Mouse (Mus musculus) midbrain, embryonic 13.5 days (tissue): ENCODE results near the gene Fam178b. TPM values are rescaled to one million over a fixed set of nuclear protein-coding genes. Genes with fewer than 3 reads are reported as not detected.

ENCODE experiments used
- ATAC-seq: fragments of 200-750 bp; cut with Nextera tagmentation; 2 replicates; pipeline ENCODE4 v1.8.0; 2017; ENCODE audit warnings: mild to moderate bottlenecking, moderate TSS enrichment, moderate library complexity
- H3K27ac ChIP-seq: fragments of 300-500 bp; sonication (generic); 2 replicates; pipeline ENCODE4 v1.5.1; 2015; ENCODE audit warnings: inconsistent platforms, mild to moderate bottlenecking, moderate library complexity
- H3K27me3 ChIP-seq: fragments of 300-500 bp; sonication (generic); 2 replicates; pipeline ENCODE4 v1.6.1; 2015; ENCODE audit warnings: mild to moderate bottlenecking, inconsistent platforms
- H3K36me3 ChIP-seq: fragments of 300-500 bp; sonication (generic); 2 replicates; pipeline ENCODE4 v1.6.1; 2015; ENCODE audit warnings: mild to moderate bottlenecking, inconsistent platforms
- H3K4me1 ChIP-seq: fragments of 300-500 bp; sonication (generic); replicated peaks from 2 replicates; pipeline ENCODE4 v1.6.1; 2015; ENCODE audit warnings: inconsistent platforms
- H3K4me2 ChIP-seq: fragments of 300-500 bp; sonication (generic); replicated peaks from 2 replicates; pipeline ENCODE4 v1.6.1; 2015; ENCODE audit warnings: moderate library complexity, mild to moderate bottlenecking, inconsistent platforms
- H3K4me3 ChIP-seq: fragments of 300-500 bp; sonication (generic); replicated peaks from 2 replicates; pipeline ENCODE4 v1.5.1; 2015; ENCODE audit warnings: mild to moderate bottlenecking, inconsistent platforms
- H3K9ac ChIP-seq: fragments of 300-500 bp; sonication (generic); replicated peaks from 2 replicates; pipeline ENCODE4 v1.6.1; 2015; ENCODE audit warnings: mild to moderate bottlenecking, inconsistent platforms
- H3K9me3 ChIP-seq: fragments of 300-500 bp; sonication (generic); 2 replicates; pipeline ENCODE4 v1.6.1; 2016; ENCODE audit warnings: mild to moderate bottlenecking, inconsistent platforms
- WGBS: fragments of 180-500 bp; shearing (Covaris S2); methylation state at CpG from one replicate; pipeline ENCODE4 v1.1.7; 2015; 5-methylcytosine and 5-hydroxymethylcytosine counted together
- polyA plus RNA-seq: library from polyadenylated mRNA; unstranded; fragments of >200 nt; fragmentation: Nextera tagmentation; extraction: Ambion mirVana; gene quantifications from 2 replicates; pipeline ENCODE4 v1.2.1, GENCODE M21; 2015

Gene Fam178b
- polyA plus RNA-seq, 1 experiment from 2014 or later = not detected

GRCm38 (mm10) chr1:36555798-36556395 is 127.1 kb downstream of the Fam178b start:
- peak overlapping the region; percentile 99 for H3K4me2 ChIP-seq
- H3K4me3 ChIP-seq = peak overlapping the region; percentile 99
- H3K27ac ChIP-seq = peak overlapping the region; percentile 100
- ATAC-seq = no peak
- H3K36me3 ChIP-seq = peaks cover 44% of the 10 kb centered on the region
- 3% methylated on average over 8 of the region's 8 CpGs for WGBS
- peak overlapping the region; percentile 99 for H3K9ac ChIP-seq
- H3K9me3 ChIP-seq = no peaks in the 10 kb centered on the region
- H3K4me1 ChIP-seq = peaks cover 50% of the 10 kb centered on the region
- 0 out of 2 replicates have a peak, but pooled peaks cover 4% of the 10 kb centered on the region for H3K27me3 ChIP-seq

GRCm38 (mm10) chr1:36554633-36555399 is 128.2 kb downstream of the Fam178b start:
- H3K4me1 ChIP-seq = peaks cover 54% of the 10 kb centered on the region
- H3K4me3 ChIP-seq = peak overlapping the region; percentile 99
- peak overlapping the region; percentile 99 for H3K9ac ChIP-seq
- H3K9me3 ChIP-seq = no peaks in the 10 kb centered on the region
- 0 out of 2 replicates have a peak, but pooled peaks cover 3% of the 10 kb centered on the region for H3K27me3 ChIP-seq
- H3K4me2 ChIP-seq = peak overlapping the region; percentile 99
- H3K36me3 ChIP-seq = peaks cover 55% of the 10 kb centered on the region
- no peak for ATAC-seq
- 77% methylated on average over 21 of the region's 21 CpGs for WGBS
- H3K27ac ChIP-seq = peak overlapping the region; percentile 100

- no peak overlapping the region for H3K4me2 ChIP-seq
- no peak overlapping the region for H3K4me3 ChIP-seq
- H3K27ac ChIP-seq = no peak overlapping the region
- no peaks in the 10 kb centered on the region for H3K27me3 ChIP-seq
- no peak overlapping the region for H3K9ac ChIP-seq
- H3K9me3 ChIP-seq = no peaks in the 10 kb centered on the region
- H3K36me3 ChIP-seq = peaks cover 70% of the 10 kb centered on the region
- peaks cover 66% of the 10 kb centered on the region for H3K4me1 ChIP-seq
- no peak for ATAC-seq
- 89% methylated on average over 16 of the region's 16 CpGs for WGBS
Observed at GRCm38 (mm10) chr1:36552506-36552905, 130.5 kb downstream of the Fam178b start.

GRCm38 (mm10) chr1:36551904-36552303 is 131.1 kb downstream of the Fam178b start:
- 91% methylated on average over 17 of the region's 17 CpGs for WGBS
- H3K9me3 ChIP-seq = no peaks in the 10 kb centered on the region
- no peak for ATAC-seq
- H3K4me2 ChIP-seq = no peak overlapping the region
- H3K27ac ChIP-seq = no peak overlapping the region
- H3K4me3 ChIP-seq = no peak overlapping the region
- H3K9ac ChIP-seq = no peak overlapping the region
- peaks cover 69% of the 10 kb centered on the region for H3K4me1 ChIP-seq
- no peaks in the 10 kb centered on the region for H3K27me3 ChIP-seq
- H3K36me3 ChIP-seq = peaks cover 70% of the 10 kb centered on the region

GRCm38 (mm10) chr1:36550075-36550863 is 132.7 kb downstream of the Fam178b start:
- peaks cover 69% of the 10 kb centered on the region for H3K36me3 ChIP-seq
- no peak overlapping the region for H3K4me3 ChIP-seq
- no peak for ATAC-seq
- no peaks in the 10 kb centered on the region for H3K9me3 ChIP-seq
- H3K4me2 ChIP-seq = no peak overlapping the region
- no peak overlapping the region for H3K27ac ChIP-seq
- 82% methylated on average over 20 of the region's 20 CpGs for WGBS
- no peaks in the 10 kb centered on the region for H3K27me3 ChIP-seq
- no peak overlapping the region for H3K9ac ChIP-seq
- peaks cover 74% of the 10 kb centered on the region for H3K4me1 ChIP-seq

GRCm38 (mm10) chr1:36549491-36549890 is 133.5 kb downstream of the Fam178b start:
- Histone ChIP-seq H3K4me2 (peak overlapping the region; percentile 9; the same call in 1 of the 2 replicates), H3K27ac (no peak overlapping the region), H3K27me3 (no peaks in the 10 kb centered on the region), H3K4me1 (peaks cover 67% of the 10 kb centered on the region), H3K36me3 (peaks cover 61% of the 10 kb centered on the region), H3K9ac (0 out of 2 replicates have a peak overlapping the region, but pooled peaks have one; percentile 16), H3K4me3 (no peak overlapping the region), H3K9me3 (no peaks in the 10 kb centered on the region)
- no peak for ATAC-seq
- WGBS = 89% methylated on average over 18 of the region's 18 CpGs

GRCm38 (mm10) chr1:36548771-36549170 is 134.2 kb downstream of the Fam178b start:
- no peaks in the 10 kb centered on the region for H3K9me3 ChIP-seq
- H3K27me3 ChIP-seq = no peaks in the 10 kb centered on the region
- peak overlapping the region; percentile 35; the same call in 1 of the 2 replicates for H3K27ac ChIP-seq
- ATAC-seq = no peak
- peaks cover 54% of the 10 kb centered on the region for H3K36me3 ChIP-seq
- WGBS = 60% methylated on average over 8 of the region's 8 CpGs
- H3K9ac ChIP-seq = no peak overlapping the region
- H3K4me2 ChIP-seq = peak overlapping the region; percentile 9; the same call in 1 of the 2 replicates
- no peak overlapping the region for H3K4me3 ChIP-seq
- peaks cover 59% of the 10 kb centered on the region for H3K4me1 ChIP-seq

- H3K4me1 ChIP-seq = peaks cover 54% of the 10 kb centered on the region
- 39% methylated on average over 9 of the region's 9 CpGs for WGBS
- ATAC-seq = no peak
- no peak overlapping the region for H3K4me2 ChIP-seq
- H3K27ac ChIP-seq = peak overlapping the region; percentile 80
- peak overlapping the region; percentile 42 for H3K9ac ChIP-seq
- no peaks in the 10 kb centered on the region for H3K27me3 ChIP-seq
- H3K9me3 ChIP-seq = no peaks in the 10 kb centered on the region
- peaks cover 47% of the 10 kb centered on the region for H3K36me3 ChIP-seq
- no peak overlapping the region for H3K4me3 ChIP-seq
Observed at GRCm38 (mm10) chr1:36547981-36548598, 134.9 kb downstream of the Fam178b start.

GRCm38 (mm10) chr1:36546888-36547471 is 136.0 kb downstream of the Fam178b start, which contains the start of gene Ankrd39:
Gene Ankrd39 (minus strand): TSS chr1:36547445.
- Histone ChIP-seq H3K9ac (peak within 1 kb of the TSS; percentile 79), H3K9me3 (no peaks in the 10 kb centered on the region), H3K27me3 (no peaks in the 10 kb centered on the region), H3K4me3 (peak within 1 kb of the TSS; percentile 65), H3K36me3 (peaks cover 44% of the 10 kb centered on the region), H3K27ac (peak within 1 kb of the TSS; percentile 80), H3K4me2 (peak within 1 kb of the TSS; percentile 66), H3K4me1 (peaks cover 50% of the 10 kb centered on the region)
- peak; percentile 97 for ATAC-seq
- WGBS = under 1% methylated on average over 43 of the region's 43 CpGs

- Histone ChIP-seq H3K36me3 (peaks cover 43% of the 10 kb centered on the region), H3K9ac (peak overlapping the region; percentile 79), H3K4me2 (peak overlapping the region; percentile 66), H3K4me3 (peak overlapping the region; percentile 65), H3K9me3 (no peaks in the 10 kb centered on the region), H3K27me3 (no peaks in the 10 kb centered on the region), H3K4me1 (peaks cover 42% of the 10 kb centered on the region), H3K27ac (0 out of 2 replicates have a peak overlapping the region, but pooled peaks have one; percentile 30)
- no peak for ATAC-seq
- 69% methylated on average over 19 of the region's 19 CpGs for WGBS
Observed at GRCm38 (mm10) chr1:36545845-36546600, 137.0 kb downstream of the Fam178b start.
